Mouse (Mus musculus) adrenal gland (tissue): Measurements from ENCODE around the gene Eif4b.

Experiments used
- intact Hi-C: fragments of 180-260 bp; cut with DNase I; formaldehyde crosslinking; loops from one replicate; pipeline ENCODE4 v1.15.1; 2025

Eif4b gene

GRCm38 (mm10) chr15:102146089-102146488 is 72.5 kb downstream of the Eif4b start:
- intact Hi-C loops: loop anchor here (5.0 kb wide), 1 partner anchor 39 kb away; no protein-coding TSS in a partner anchor
